Mouse (Mus musculus) adrenal gland (tissue): ENCODE results near the gene Coq10a.

Experiments
- intact Hi-C: fragments of 180-260 bp; cut with DNase I; formaldehyde crosslinking; loops from one replicate; pipeline ENCODE4 v1.15.1; 2025
- long read RNA-seq, 2 experiments: library from polyadenylated mRNA; unstranded; transcript quantifications; one replicate each; pipeline ENCODE4 v2.0.0; 2020; ENCODE audit warnings: borderline replicate concordance in 1 of 2; ENCODE audit not compliant: insufficient replicate concordance in 1 of 2

The Coq10a gene
- long read RNA-seq, experiment 1, transcript Coq10a-207 (5 exons, 1,434 nt): major isoform, 35 of 46 reads
- long read RNA-seq, experiment 1, partial matches to known transcripts: 6 of 46 reads
- long read RNA-seq, experiment 1, other reads (novel, unspliced or antisense): 2 of 46 reads
- long read RNA-seq, experiment 2, transcript Coq10a-207 (5 exons, 1,434 nt): major isoform, 47 of 66 reads
- long read RNA-seq, experiment 2, partial matches to known transcripts: 4 of 66 reads
- long read RNA-seq, experiment 2, other reads (novel, unspliced or antisense): 9 of 66 reads

GRCm38 (mm10) chr10:128368402-128369217 is at the start of gene Coq10a:
Coq10a (minus strand) TSS chr10:128368997.
- intact Hi-C loops: no loop called here

- intact Hi-C loops: loop anchor here (5.0 kb wide), 2 partner anchors 37 to 38 kb away; partner anchors contain the start of gene Ankrd52
Observed at GRCm38 (mm10) chr10:128414848-128415247, 46.1 kb upstream of the Coq10a start.

GRCm38 (mm10) chr10:128413076-128413475 is 44.3 kb upstream of the Coq10a start:
- intact Hi-C loops: loop anchor here (5.0 kb wide), 2 partner anchors 36 to 39 kb away; partner anchors contain the start of gene Ankrd52

- intact Hi-C loops: loop anchor here (5.0 kb wide), 2 partner anchors 35 to 40 kb away; partner anchors contain the start of gene Ankrd52
Observed at GRCm38 (mm10) chr10:128412558-128412957, 43.8 kb upstream of the Coq10a start.

GRCm38 (mm10) chr10:128412055-128412381 is 43.2 kb upstream of the Coq10a start:
- intact Hi-C loops: loop anchor here (5.0 kb wide), 2 partner anchors 35 to 40 kb away; partner anchors contain the start of gene Ankrd52

GRCm38 (mm10) chr10:128411211-128412054 is 42.6 kb upstream of the Coq10a start, which contains the start of the genes Nabp2 and Rnf41:
Nabp2 (minus strand) TSS chr10:128411492.
Rnf41 (plus strand) TSS chr10:128411657.
- intact Hi-C loops: loop anchor here (5.0 kb wide), 2 partner anchors 34 to 41 kb away; partner anchors contain the start of gene Ankrd52

GRCm38 (mm10) chr10:128410560-128410845 is 41.7 kb upstream of the Coq10a start:
- intact Hi-C loops: loop anchor here (5.0 kb wide), 2 partner anchors 33 to 42 kb away; partner anchors contain the start of gene Ankrd52

- intact Hi-C loops: loop anchor here (5.0 kb wide), 3 partner anchors 32 to 42 kb away; partner anchors contain the start of gene Ankrd52
Observed at GRCm38 (mm10) chr10:128409692-128410559, 41.1 kb upstream of the Coq10a start.

- intact Hi-C loops: loop anchor here (5.0 kb wide), 1 partner anchor 33 kb away; no protein-coding TSS in a partner anchor
Observed at GRCm38 (mm10) chr10:128408591-128409535, 40.1 kb upstream of the Coq10a start.

GRCm38 (mm10) chr10:128403931-128404330 is 35.1 kb upstream of the Coq10a start:
- intact Hi-C loops: no loop called here

- intact Hi-C loops: no loop called here
Observed at GRCm38 (mm10) chr10:128401638-128402037, 32.8 kb upstream of the Coq10a start.

- intact Hi-C loops: no loop called here
Observed at GRCm38 (mm10) chr10:128401056-128401455, 32.3 kb upstream of the Coq10a start, which contains the start of gene Slc39a5. Slc39a5 (minus strand) TSS chr10:128401229.

- intact Hi-C loops: no loop called here
Observed at GRCm38 (mm10) chr10:128400338-128400737, 31.5 kb upstream of the Coq10a start.

GRCm38 (mm10) chr10:128397466-128397865 is 28.7 kb upstream of the Coq10a start:
- intact Hi-C loops: no loop called here

- intact Hi-C loops: no loop called here
Observed at GRCm38 (mm10) chr10:128396716-128397264, 28.0 kb upstream of the Coq10a start.

GRCm38 (mm10) chr10:128396017-128396673 is 27.3 kb upstream of the Coq10a start:
- intact Hi-C loops: no loop called here

GRCm38 (mm10) chr10:128391850-128392249 is 23.1 kb upstream of the Coq10a start:
- intact Hi-C loops: no loop called here

- intact Hi-C loops: no loop called here
Observed at GRCm38 (mm10) chr10:128390366-128390765, 21.6 kb upstream of the Coq10a start.
